Mouse (Mus musculus): ENCODE results near the gene Tbc1d22b. TPM values are rescaled to one million over a fixed set of nuclear protein-coding genes. Genes with fewer than 3 reads are reported as not detected.
A peak's percentile ranks its signal among the peaks of the same experiment; 100 is the strongest.

The Tbc1d22b gene
- polyA plus RNA-seq, 1 experiment from 2014 or later: 16.3 TPM

GRCm38 (mm10) chr17:29542831-29543690 is 6.5 kb upstream of the Tbc1d22b start:
- Histone ChIP-seq H3K27me3 (no peaks in the 10 kb centered on the region), H3K36me3 (no peaks in the 10 kb centered on the region), H3K4me1 (replicated peaks) (no peaks in the 10 kb centered on the region), H3K9ac (replicated peaks) (no peak overlapping the region), H3K4me2 (no peak overlapping the region), H3K9me3 (no peaks in the 10 kb centered on the region), H3K27ac (no peak overlapping the region), H3K4me3 (replicated peaks) (no peak overlapping the region)
- WGBS: 86% methylated on average over 19 of the region's 19 CpGs
- no peak for ATAC-seq (ENCODE audit: insufficient number of reproducible peaks, insufficient read depth, low FRiP score, low TSS enrichment, low read depth)

GRCm38 (mm10) chr17:29544064-29544463 is 5.5 kb upstream of the Tbc1d22b start:
- no peaks in the 10 kb centered on the region for H3K36me3 ChIP-seq
- no peaks in the 10 kb centered on the region for H3K9me3 ChIP-seq
- H3K27me3 ChIP-seq: no peaks in the 10 kb centered on the region
- peaks cover under 1% of the 10 kb centered on the region; the same call in 1 of the 2 replicates for H3K4me1 ChIP-seq (replicated peaks)
- ATAC-seq (ENCODE audit: insufficient number of reproducible peaks, insufficient read depth, low FRiP score, low TSS enrichment, low read depth): no peak
- H3K4me3 ChIP-seq (replicated peaks): no peak overlapping the region
- H3K9ac ChIP-seq (replicated peaks): no peak overlapping the region
- H3K4me2 ChIP-seq: no peak overlapping the region
- H3K27ac ChIP-seq: no peak overlapping the region
- WGBS: 80% methylated on average over 2 of the region's 2 CpGs

- no peaks in the 10 kb centered on the region for H3K27me3 ChIP-seq
- peaks cover 6% of the 10 kb centered on the region for H3K4me1 ChIP-seq (replicated peaks)
- 95% methylated on average over 5 of the region's 5 CpGs for WGBS
- H3K36me3 ChIP-seq: no peaks in the 10 kb centered on the region
- no peaks in the 10 kb centered on the region for H3K9me3 ChIP-seq
- ATAC-seq (ENCODE audit: insufficient number of reproducible peaks, insufficient read depth, low FRiP score, low TSS enrichment, low read depth): no peak
- no peak overlapping the region for H3K9ac ChIP-seq (replicated peaks)
- H3K4me2 ChIP-seq: no peak overlapping the region
- H3K27ac ChIP-seq: no peak overlapping the region
- no peak overlapping the region for H3K4me3 ChIP-seq (replicated peaks)
These were observed 4.3 kb upstream of the Tbc1d22b start for GRCm38 (mm10) chr17:29545241-29545640.

GRCm38 (mm10) chr17:29548494-29548893 is 1.1 kb upstream of the Tbc1d22b start:
- no peak overlapping the region for H3K4me3 ChIP-seq (replicated peaks)
- no peaks in the 10 kb centered on the region for H3K36me3 ChIP-seq
- no peak overlapping the region for H3K9ac ChIP-seq (replicated peaks)
- H3K9me3 ChIP-seq: no peaks in the 10 kb centered on the region
- H3K4me1 ChIP-seq (replicated peaks): peaks cover 17% of the 10 kb centered on the region
- no peak for ATAC-seq (ENCODE audit: insufficient number of reproducible peaks, insufficient read depth, low FRiP score, low TSS enrichment, low read depth)
- H3K27me3 ChIP-seq: no peaks in the 10 kb centered on the region
- H3K27ac ChIP-seq: no peak overlapping the region
- WGBS: 79% methylated on average over 3 of the region's 3 CpGs
- no peak overlapping the region for H3K4me2 ChIP-seq

- H3K4me2 ChIP-seq: peak overlapping the region; percentile 96
- H3K4me1 ChIP-seq (replicated peaks): peaks cover 17% of the 10 kb centered on the region
- H3K4me3 ChIP-seq (replicated peaks): no peak overlapping the region
- H3K9ac ChIP-seq (replicated peaks): no peak overlapping the region
- no peak overlapping the region for H3K27ac ChIP-seq
- 54% methylated on average over 8 of the region's 8 CpGs for WGBS
- ATAC-seq (ENCODE audit: insufficient number of reproducible peaks, insufficient read depth, low FRiP score, low TSS enrichment, low read depth): peak; percentile 49; the same call in 1 of the 2 replicates
- no peaks in the 10 kb centered on the region for H3K27me3 ChIP-seq
- H3K36me3 ChIP-seq: no peaks in the 10 kb centered on the region
- no peaks in the 10 kb centered on the region for H3K9me3 ChIP-seq
These were observed 591 bp upstream of the Tbc1d22b start for GRCm38 (mm10) chr17:29548994-29549393.

- Histone ChIP-seq H3K9ac (replicated peaks) (no peak overlapping the region), H3K4me2 (peak overlapping the region; percentile 96), H3K27me3 (no peaks in the 10 kb centered on the region), H3K4me1 (replicated peaks) (peaks cover 17% of the 10 kb centered on the region), H3K4me3 (replicated peaks) (peak overlapping the region; percentile 95), H3K36me3 (no peaks in the 10 kb centered on the region), H3K9me3 (no peaks in the 10 kb centered on the region), H3K27ac (no peak overlapping the region)
- ATAC-seq (ENCODE audit: insufficient number of reproducible peaks, insufficient read depth, low FRiP score, low TSS enrichment, low read depth): no peak
- 62% methylated on average over 6 of the region's 6 CpGs for WGBS
These were observed 1.4 kb downstream of the Tbc1d22b start for GRCm38 (mm10) chr17:29551019-29551418.

GRCm38 (mm10) chr17:29552162-29552732 is 2.7 kb downstream of the Tbc1d22b start, which contains the start of gene Tmem217:
Gene Tmem217, minus strand, starts transcription at chr17:29552385.
- peak within 1 kb of the TSS; percentile 96; the same call in 1 of the 2 replicates for H3K4me2 ChIP-seq
- H3K4me1 ChIP-seq (replicated peaks): peaks cover 17% of the 10 kb centered on the region
- no peak within 1 kb of the TSS for H3K27ac ChIP-seq
- no peaks in the 10 kb centered on the region for H3K36me3 ChIP-seq
- H3K9me3 ChIP-seq: no peaks in the 10 kb centered on the region
- no peak within 1 kb of the TSS for H3K4me3 ChIP-seq (replicated peaks)
- no peak for ATAC-seq (ENCODE audit: insufficient number of reproducible peaks, insufficient read depth, low FRiP score, low TSS enrichment, low read depth)
- H3K27me3 ChIP-seq: no peaks in the 10 kb centered on the region
- no peak within 1 kb of the TSS for H3K9ac ChIP-seq (replicated peaks)
- WGBS: 97% methylated on average over 5 of the region's 5 CpGs

- Histone ChIP-seq H3K9me3 (no peaks in the 10 kb centered on the region), H3K9ac (replicated peaks) (no peak overlapping the region), H3K4me1 (replicated peaks) (peaks cover 15% of the 10 kb centered on the region), H3K4me2 (no peak overlapping the region), H3K4me3 (replicated peaks) (no peak overlapping the region), H3K27ac (no peak overlapping the region), H3K27me3 (no peaks in the 10 kb centered on the region), H3K36me3 (no peaks in the 10 kb centered on the region)
- no peak for ATAC-seq (ENCODE audit: insufficient number of reproducible peaks, insufficient read depth, low FRiP score, low TSS enrichment, low read depth)
These were observed 4.6 kb downstream of the Tbc1d22b start for GRCm38 (mm10) chr17:29554176-29554575.

- Histone ChIP-seq H3K9me3 (0 out of 2 replicates have a peak, but pooled peaks cover 7% of the 10 kb centered on the region), H3K27ac (no peak overlapping the region), H3K36me3 (peaks cover 8% of the 10 kb centered on the region), H3K4me1 (replicated peaks) (no peaks in the 10 kb centered on the region), H3K9ac (replicated peaks) (no peak overlapping the region), H3K4me3 (replicated peaks) (no peak overlapping the region), H3K27me3 (no peaks in the 10 kb centered on the region), H3K4me2 (no peak overlapping the region)
- no peak for ATAC-seq (ENCODE audit: insufficient number of reproducible peaks, insufficient read depth, low FRiP score, low TSS enrichment, low read depth)
- WGBS: 94% methylated on average over 10 of the region's 10 CpGs
These were observed 6.9 kb downstream of the Tbc1d22b start for GRCm38 (mm10) chr17:29556456-29556855.

GRCm38 (mm10) chr17:29556893-29557292 is 7.3 kb downstream of the Tbc1d22b start:
- H3K9ac ChIP-seq (replicated peaks): no peak overlapping the region
- H3K4me1 ChIP-seq (replicated peaks): no peaks in the 10 kb centered on the region
- H3K9me3 ChIP-seq: 0 out of 2 replicates have a peak, but pooled peaks cover 7% of the 10 kb centered on the region
- H3K27me3 ChIP-seq: no peaks in the 10 kb centered on the region
- H3K27ac ChIP-seq: no peak overlapping the region
- ATAC-seq (ENCODE audit: insufficient number of reproducible peaks, insufficient read depth, low FRiP score, low TSS enrichment, low read depth): no peak
- WGBS: 79% methylated on average over 7 of the region's 7 CpGs
- H3K36me3 ChIP-seq: peaks cover 8% of the 10 kb centered on the region
- no peak overlapping the region for H3K4me3 ChIP-seq (replicated peaks)
- H3K4me2 ChIP-seq: no peak overlapping the region

GRCm38 (mm10) chr17:29558476-29558875 is 8.9 kb downstream of the Tbc1d22b start:
- Histone ChIP-seq H3K36me3 (peaks cover 8% of the 10 kb centered on the region), H3K9me3 (0 out of 2 replicates have a peak, but pooled peaks cover 7% of the 10 kb centered on the region), H3K4me2 (no peak overlapping the region), H3K27ac (no peak overlapping the region; the same call in 1 of the 2 replicates), H3K9ac (replicated peaks) (no peak overlapping the region), H3K4me3 (replicated peaks) (no peak overlapping the region), H3K27me3 (no peaks in the 10 kb centered on the region), H3K4me1 (replicated peaks) (no peaks in the 10 kb centered on the region)
- ATAC-seq (ENCODE audit: insufficient number of reproducible peaks, insufficient read depth, low FRiP score, low TSS enrichment, low read depth): no peak
- WGBS: 81% methylated on average over 5 of the region's 5 CpGs

Data from limb, embryonic 12.5 days (tissue).